Mouse (Mus musculus): ENCODE results near the gene Arl2.

The Arl2 gene

DNA sequence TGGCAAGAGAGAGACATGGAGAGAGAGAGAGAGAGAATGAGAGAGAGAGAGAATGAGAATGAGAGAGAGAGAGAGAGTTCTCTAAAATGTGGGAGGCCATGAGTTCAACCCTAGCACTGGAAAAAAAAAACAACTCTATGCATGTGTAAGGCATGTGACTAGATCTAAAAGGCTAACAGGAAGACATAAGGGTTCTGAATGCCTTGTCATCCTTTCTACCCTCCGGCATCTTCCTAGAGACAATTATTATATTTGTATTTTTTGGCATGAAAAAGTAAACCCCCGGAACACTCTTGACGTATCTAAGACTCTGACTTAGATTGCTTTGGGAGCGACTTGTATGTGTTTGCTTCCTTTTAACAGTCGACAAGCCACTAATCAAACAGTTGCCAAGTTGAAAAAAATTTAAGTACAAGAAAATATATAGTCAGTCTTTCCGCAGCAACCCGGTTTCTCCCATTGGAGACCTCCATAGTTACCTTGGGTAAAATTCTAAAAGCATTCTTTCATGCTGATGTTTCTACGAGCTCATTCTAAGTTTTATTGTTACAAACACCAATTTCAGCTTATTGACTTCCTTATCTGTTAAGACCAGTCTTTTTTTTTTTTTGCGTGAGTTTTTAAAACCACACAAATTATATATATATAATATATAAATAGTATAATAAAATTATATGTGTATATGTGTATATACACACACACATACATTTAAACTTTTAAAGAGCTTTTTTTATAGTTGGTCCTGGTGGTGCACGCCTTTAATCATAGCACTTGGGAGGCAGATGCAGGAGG lies 14.4 kb downstream of the Arl2 start:
- DNase-seq (ENCODE audit: low spot score), result no peak

DNA sequence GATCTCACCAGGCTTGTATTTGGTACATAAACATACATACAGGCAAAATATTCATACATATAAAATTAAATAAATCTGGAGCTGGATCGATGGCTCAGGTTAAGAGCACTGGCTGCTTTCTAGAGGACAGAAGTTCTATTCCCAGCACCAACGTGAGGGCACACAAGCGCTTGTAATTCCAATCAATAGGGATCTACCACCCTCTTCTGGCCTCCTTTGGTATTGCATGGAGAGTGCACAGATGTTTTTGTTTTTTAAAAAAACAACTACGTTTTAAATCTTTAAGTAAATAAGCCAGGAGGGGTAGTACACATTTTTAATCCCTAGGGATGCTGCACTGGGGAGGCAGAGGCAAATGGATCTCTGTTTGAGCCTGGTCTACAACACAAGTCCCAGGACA lies 15.1 kb downstream of the Arl2 start:
- DNase-seq (ENCODE audit: low spot score), result no peak

DNA sequence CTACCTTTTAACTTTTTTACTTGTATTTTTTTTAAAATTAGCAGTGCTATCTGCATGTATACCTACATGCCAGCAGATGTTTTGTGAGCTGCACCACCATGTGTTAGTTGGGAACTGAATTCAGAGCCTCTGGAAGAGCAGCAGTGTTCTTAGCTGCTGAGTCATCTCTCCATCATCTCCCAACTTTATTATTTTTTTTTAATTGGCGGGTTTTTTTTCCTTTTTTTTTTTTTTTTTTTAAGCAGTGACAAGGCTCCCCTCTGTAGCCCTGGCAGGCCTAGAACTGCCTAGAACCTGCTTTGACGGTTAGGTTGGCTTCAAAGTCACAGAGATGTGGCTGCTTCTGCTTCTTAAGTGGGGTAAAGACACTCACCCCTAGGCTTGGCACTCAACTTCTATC lies 16.4 kb downstream of the Arl2 start:
- DNase-seq (ENCODE audit: low spot score), result no peak

DNA sequence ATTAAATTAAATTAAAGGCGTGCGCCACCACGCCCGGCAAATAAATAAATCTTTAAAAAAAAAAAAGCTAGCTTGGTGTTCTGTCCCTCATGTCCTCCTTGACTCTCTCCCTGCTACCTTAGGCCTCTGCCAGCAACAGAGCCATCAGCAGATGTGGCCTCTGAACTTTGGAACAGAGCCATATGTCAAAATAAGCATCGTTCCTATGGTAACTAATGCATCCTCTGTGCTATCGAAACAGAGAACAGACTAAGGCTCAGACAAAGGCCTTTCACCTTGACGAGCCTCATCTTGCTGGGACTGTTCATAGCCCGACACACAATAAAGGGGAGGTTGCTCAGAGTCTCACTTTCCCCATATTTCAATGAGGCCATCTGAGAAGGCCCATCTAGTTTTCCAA lies 18.0 kb downstream of the Arl2 start:
- DNase-seq (ENCODE audit: low spot score), result no peak

DNA sequence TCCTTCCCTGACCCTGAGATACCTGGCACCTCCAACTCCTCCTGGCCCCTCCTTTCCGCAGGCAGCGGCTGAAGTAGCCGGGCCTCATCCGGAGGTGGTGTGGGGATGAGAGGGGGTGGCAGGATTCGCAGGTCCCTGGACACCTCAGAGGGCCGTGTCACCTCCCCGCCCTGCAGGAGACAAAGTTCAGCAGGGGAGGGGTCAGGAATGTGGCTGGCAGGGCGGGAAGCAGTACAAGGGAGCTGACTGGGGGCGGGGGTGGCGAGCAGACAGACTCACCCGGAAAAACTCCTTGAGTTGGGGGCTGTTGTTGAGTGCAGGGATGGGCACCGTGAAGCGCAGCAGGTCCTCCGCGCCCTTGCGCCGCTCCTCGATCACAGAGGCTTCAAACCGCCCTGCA lies 19.6 kb downstream of the Arl2 start:
- DNase-seq (ENCODE audit: low spot score), result no peak

DNA sequence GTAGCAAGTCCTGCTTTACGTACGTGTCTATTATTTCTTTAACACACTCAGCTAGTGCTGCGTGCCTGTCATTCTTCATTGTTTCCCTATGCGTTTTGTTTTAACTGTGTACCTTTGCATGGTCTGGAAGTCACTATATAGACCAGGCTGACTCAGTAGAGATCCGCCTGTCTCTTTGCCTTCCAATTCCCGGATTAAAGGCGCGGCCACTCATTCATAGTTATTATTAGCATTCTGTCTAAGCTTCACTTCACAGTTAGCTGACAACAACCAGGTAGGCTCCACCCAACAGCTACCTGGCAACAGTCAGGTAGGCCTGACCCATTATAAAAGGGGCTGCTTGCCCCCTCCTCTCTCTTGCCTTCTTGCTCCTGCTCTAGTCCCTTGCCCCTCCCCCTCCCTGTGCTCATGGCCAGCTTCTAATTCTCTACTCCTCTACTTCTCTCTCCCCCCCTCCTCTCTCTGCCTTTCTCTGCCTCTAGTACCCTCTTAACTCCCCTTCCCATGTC lies 22.6 kb downstream of the Arl2 start:
- no peak for DNase-seq (ENCODE audit: low spot score)

DNA sequence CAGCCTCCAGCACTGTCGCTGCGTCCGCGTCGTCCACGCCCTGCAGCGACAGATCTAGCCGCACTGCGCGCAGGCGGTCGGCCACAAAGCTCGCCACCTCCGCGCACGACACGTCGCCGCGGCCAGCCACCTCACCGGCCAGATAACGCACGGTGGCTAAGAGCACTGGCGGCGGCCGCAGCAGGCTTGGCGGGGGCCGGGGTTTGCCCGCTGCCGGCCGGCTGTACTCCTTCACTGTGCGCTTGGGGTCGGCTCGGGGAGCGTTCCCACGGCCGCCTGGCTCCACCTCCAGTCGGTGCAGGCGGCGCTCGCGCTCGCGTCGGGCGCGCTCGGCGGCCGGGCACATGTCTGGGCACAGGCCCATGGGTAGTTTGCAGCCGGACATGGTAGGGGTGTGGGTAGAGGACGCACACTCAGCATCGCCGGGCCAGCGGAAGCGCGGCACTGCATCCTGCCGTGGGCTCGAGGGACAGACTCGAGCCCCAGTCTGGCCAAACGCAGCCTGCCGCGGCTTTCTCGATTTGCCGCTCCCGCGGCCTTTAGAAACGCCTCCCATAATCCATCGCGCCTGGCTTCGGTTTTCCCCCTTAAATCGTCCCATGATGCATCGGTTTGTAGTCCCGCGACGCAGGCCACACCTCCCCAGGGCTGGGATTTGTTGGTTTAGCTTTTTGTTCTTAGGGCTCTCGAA lies 23.2 kb downstream of the Arl2 start, which contains the start of gene Sac3d1:
TSS of gene Sac3d1 (minus strand) at position 665 of the 691 bp plus-strand sequence.
- peak; percentile 89 for DNase-seq (ENCODE audit: low spot score)

DNA sequence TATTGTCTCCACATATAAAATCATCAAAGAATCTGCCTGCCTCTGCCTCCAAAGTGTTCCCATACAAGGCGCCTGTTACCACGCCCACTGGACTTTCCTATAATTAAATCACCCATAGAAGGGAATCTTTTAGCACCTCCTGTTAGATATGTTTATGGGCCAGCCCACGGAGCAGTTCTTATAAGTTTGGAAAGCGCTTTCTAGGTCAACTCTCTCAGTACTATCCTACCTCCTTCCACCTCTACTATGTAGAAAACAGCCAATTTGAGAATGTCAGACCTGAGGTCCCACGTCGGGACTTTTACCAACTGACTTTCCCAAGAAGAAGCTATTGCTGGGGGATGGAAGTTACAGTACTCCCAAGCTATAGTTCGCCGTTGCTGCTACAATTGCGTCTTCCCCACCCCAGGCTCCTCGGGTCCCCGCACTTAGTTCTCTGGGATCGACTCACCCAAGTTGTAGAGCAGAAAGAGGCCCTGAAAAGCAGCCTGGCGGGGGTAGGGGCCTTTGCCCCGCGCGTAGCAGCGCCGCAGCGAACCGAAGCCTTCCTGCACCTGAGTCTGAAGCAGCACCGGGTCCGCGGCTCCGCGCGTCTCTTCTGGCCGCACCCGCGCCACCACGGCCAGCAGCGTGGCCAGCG lies 23.9 kb downstream of the Arl2 start:
- DNase-seq (ENCODE audit: low spot score), result no peak

DNA sequence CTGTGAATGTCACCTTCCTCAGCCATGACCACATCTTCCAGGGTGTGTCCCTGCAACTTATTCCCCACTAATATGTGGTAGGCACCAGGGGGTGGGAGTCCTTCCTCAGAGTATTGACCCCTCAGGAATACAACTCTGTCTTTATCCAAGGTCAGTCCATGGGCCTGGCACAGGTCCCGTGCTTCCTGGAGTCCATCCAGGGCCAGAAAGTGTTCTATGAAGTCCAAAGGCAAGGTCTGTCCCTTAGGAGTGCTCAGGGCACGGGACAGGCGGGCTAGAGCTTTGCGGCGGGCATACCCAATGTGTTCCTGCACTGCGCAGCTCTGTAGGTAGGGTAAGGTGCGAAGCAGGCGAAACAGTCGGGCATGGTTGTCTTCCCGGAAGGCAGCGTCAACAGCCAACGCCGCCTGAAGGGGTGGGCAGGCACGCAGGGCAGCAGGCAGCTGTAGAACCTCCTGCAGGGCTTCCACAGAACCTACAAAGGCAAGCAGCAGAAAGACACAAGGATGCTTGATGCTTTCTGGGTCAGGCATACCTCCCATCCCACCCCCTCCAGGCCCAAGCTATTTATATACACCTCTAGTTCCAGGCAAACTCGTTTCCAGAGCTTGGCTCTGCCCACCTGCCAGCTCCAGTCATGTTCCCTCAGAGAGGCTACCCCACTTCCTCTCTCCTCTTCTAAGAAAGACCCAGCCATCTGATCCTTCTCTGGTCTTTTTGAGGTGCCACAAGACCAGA lies 25.1 kb downstream of the Arl2 start:
- no peak for DNase-seq (ENCODE audit: low spot score)

DNA sequence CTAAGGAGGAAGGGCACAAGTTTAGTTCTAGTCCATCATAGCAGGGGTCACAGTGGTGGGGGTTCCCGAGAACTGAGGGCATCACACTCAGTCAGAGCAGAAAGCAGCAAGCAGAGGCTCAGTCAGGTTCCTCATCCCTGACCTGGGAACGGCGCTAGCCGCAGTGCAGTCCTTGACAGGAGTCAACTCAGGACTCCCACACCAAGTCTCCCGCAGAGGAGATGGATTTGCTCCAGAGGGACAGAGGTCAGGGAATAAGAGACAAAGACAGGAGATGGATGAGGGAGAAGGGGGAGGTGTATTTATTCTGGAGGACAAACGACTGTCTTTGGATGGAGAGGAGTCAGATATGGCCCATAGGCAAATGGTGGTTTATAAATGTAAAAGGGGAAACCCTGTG lies 28.2 kb downstream of the Arl2 start:
- no peak for DNase-seq (ENCODE audit: low spot score)

DNA sequence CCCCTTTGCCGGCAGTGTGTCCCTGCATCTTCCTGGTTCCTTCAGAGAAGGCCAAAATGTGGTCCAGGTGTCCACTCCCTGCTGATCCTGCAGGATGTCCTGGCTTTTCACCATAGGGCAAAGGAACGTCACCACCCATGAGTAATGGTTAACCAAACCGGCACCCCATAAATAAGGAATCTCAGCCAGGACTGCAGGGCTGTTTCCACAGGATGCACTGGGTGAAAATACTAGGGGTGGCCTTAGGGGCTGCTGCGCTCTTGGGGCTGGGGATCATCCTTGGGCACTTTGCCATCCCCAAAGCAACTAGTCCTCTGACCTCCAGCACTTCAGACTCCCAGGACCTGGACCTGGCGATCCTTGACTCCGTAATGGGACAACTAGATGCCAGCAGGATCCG lies 35.8 kb downstream of the Arl2 start, which contains the start of gene Naaladl1:
TSS of gene Naaladl1 (plus strand) at position 197 of the 400 bp plus-strand sequence.
- DNase-seq (ENCODE audit: low spot score), result no peak

DNA sequence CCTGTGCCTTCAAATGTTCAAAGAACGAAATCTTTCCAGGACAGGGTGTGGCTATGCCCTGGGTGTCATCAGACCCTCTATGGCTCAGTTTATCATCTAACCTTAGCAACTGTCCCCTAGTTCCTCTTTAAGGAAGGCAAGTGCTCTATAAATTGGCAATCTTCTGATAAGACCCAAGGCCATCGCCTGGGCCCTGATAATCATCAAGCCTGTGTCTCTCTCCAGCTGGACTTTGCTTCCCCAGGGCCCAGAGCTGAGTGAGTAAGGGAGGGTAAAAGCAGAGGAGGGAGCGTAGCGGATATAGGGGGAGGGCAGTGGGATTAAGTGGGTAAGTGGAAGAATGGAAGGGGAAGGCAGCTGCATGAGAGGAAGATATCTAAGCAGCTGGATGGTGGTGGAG lies 36.9 kb downstream of the Arl2 start:
- no peak for DNase-seq (ENCODE audit: low spot score)

DNA sequence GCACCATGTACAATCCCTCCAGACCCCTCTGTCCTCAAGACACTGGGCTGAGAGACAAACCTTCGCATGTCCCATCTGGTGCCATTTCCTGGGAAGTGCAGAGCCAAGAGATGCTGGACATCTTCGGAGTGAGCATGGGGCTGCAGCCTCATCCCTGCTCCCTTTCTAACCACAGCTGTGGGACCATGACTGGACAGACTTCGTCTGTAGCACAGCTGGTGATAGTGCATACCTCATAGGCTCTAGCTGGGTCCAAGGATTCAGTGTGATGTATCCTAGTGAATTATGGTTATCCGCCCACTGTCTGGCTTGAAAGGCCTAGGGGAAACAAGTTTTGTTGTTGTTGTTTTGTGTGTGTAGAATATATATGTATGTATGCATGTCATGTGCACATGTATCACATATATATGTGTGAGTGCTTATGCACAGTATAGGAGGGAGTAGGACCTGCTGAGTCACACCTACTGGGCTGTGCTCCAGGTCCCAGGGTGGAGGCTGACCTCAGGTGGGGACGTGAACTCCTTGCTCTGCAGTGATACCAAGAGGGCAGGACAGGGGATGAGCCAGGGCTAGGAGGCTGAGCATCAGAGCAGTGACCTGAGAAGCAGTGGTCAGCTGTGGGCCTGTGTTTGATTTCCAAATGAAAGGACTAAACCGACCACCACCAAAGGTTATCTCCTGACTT lies 39.0 kb downstream of the Arl2 start:
- no peak for DNase-seq (ENCODE audit: low spot score)

DNA sequence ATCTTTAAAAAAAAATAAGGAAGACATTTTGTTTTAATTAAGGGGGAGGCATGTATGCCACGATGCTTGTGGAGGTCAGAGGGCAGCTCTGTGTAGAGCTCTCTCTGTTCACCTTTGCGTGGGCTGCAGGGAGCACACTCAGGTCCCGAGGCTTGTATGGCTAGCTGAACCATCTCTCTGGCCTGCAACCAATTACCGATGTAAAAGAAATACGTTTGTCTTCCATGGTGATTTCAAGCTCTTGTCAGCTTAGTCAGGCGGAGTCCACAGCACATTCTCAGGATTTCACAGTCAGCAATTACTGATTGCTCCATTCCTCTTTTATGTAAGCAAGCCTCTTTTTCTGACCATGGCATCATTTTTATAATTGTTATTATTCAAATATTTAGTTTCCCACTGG lies 40.2 kb downstream of the Arl2 start:
- DNase-seq (ENCODE audit: low spot score), result no peak

DNA sequence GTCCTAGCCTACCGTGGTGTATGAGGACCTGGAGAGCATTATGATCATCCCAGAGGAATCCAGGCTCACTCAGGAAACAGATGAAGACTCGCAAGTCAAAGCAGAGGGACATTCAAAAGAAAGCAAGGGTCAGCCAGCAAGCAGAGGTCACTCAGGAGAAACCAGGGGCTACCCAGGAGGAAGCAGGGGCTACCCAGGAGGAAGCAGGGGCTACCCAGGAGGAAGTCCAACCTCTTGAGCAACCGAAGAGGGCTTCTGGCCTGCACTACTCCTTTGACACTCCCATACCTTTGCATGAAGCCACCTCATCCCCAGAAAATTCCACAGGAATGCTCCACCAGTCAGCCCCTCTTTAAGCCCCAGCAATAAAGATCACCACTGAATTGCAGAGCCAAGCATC lies 43.5 kb downstream of the Arl2 start:
- DNase-seq (ENCODE audit: low spot score), result no peak

DNA sequence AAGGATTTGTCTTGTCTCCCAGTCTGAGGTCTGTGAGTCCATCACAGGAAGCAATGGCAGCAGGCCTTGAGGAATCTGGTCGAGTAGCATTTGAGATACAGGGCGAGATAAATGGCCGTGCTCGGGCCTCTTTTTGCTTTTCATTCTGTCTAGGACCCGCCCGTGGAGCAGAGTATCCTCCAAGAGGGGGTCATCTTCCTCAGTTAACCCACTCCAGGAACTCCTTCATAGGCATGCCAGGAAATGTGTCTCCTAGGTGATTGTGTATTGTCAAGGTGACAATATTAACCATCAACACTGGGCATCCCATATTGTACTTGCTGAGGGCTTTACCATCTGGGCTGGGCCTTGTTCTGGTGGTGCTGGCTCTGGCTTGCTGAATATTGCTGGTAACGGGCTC lies 47.2 kb downstream of the Arl2 start, which contains the start of gene AC131692.1:
TSS of gene AC131692.1 (plus strand) at position 301 of the 400 bp plus-strand sequence.
- no peak for DNase-seq (ENCODE audit: low spot score)

DNA sequence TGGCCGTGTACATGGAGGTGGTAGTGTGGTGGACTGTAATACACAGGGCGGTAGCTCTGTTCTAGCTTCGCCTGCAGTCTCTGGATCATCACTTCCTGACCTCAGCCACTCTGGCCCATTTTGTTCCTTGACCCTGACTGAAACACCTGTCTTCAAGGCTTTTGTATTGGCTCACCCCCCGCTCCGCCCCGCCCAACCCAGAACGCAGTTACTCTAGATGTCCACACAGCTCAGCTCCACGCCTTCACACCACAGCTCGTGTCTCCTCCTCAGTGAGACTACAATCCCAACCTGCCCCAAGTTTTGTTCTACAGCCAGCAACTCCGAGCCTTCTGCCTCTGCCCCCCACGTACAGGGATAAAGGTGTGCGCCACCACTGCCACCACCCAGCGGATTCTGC lies 52.5 kb downstream of the Arl2 start:
- no peak for DNase-seq (ENCODE audit: low spot score)

DNA sequence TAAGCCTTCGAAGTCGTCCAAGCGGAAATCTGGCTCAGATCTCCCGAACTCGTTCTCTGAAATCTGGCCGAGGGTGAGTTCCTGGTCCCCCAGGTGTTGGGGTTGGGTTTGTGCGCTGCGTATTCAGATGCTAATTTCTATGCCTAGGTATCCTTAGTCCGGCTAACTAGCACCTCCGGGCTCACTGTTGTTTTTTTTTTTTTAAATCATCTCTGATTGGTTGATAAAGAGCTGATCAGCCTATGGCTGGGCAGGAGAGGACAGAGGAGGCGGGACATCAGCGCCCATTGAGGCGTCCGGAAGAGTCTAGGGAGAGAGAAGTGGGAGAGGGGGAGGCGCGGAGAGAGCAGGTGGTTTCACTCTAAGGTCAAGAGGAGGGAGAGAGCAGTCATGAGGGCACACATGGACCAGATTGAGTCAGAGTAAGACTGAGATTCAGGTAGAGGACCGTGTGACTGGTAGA lies 55.9 kb downstream of the Arl2 start:
- DNase-seq (ENCODE audit: low spot score), result peak; percentile 75

DNA sequence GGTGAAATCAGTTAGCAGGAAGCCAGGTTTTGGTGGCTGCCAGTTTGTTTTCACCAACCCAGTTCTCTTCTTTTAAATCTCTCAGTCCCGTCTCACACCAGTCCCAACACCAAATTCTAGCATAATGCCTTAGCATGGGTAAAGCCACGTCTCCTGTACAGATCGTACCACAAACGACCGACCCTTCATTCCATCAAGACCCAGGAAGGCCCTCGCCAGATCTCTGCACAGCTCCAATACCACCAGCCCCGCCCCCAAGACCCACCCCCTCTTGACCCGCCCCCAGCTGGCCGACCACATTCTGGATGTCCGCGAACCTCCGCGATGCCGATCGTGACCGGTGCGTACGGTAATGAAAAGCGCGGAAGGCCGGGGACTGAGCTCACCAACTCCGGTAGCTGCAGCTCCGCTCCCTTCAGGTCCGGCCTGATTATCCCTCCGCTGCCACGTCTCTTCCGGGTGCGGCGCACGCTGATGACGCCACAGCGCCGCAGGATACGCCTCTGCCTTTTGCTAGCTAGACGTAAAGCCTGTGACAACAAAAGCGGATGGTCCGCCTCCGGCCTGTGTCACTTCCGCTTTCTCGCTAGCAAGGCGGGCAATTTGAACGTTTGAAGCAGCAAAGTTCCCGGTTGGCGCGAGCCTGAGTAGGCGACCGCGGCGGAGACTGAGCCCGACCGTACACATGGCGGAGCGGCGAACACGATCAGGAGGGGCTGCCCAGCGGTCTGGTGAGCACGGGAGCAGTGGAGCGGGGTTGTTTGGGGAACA lies 56.7 kb downstream of the Arl2 start, which contains the start of the genes Zfpl1 and Cdca5:
TSS of gene Zfpl1 (minus strand) at position 479 of the 771 bp plus-strand sequence.
TSS of gene Cdca5 (plus strand) at position 506 of the 771 bp plus-strand sequence.
- peak; percentile 97 for DNase-seq (ENCODE audit: low spot score)

Measured in testis, postnatal 14 days (tissue).